Mouse (Mus musculus) limb, embryonic 14.5 days (tissue): ENCODE measurements around the gene S100a1. TPM values are rescaled to one million over a fixed set of nuclear protein-coding genes. Genes with fewer than 3 reads are reported as not detected.

Source experiments
- ATAC-seq: fragments of 200-750 bp; cut with Nextera tagmentation; 2 replicates; pipeline ENCODE4 v1.8.0; 2017; ENCODE audit warnings: low read depth, moderate number of reproducible peaks, moderate TSS enrichment; ENCODE audit not compliant: low FRiP score
- DNase-seq: peaks from one replicate; pipeline ENCODE4 v3.0.0-alpha.2; 2015; ENCODE audit warnings: low spot score
- H3K27ac ChIP-seq: fragments of 300-500 bp; sonication (generic); replicated peaks from 2 replicates; pipeline ENCODE4 v1.5.1; 2014; ENCODE audit warnings: low read depth, mild to moderate bottlenecking, low read length, moderate library complexity, mixed read lengths
- H3K27me3 ChIP-seq: fragments of 300-500 bp; sonication (generic); 2 replicates; pipeline ENCODE4 v1.6.1; 2014; ENCODE audit warnings: low read length, mixed read lengths; ENCODE audit not compliant: control insufficient read depth, insufficient read depth
- H3K36me3 ChIP-seq: fragments of 300-500 bp; sonication (generic); 2 replicates; pipeline ENCODE4 v1.6.1; 2014; ENCODE audit warnings: mild to moderate bottlenecking, low read length, moderate library complexity, mixed read lengths; ENCODE audit not compliant: control insufficient read depth, insufficient read depth
- H3K4me1 ChIP-seq: fragments of 300-500 bp; sonication (generic); 2 replicates; pipeline ENCODE4 v1.6.1; 2014; ENCODE audit warnings: antibody characterized with exemption, low read length, mixed read lengths; ENCODE audit not compliant: control insufficient read depth, insufficient read depth
- H3K4me2 ChIP-seq: fragments of 300-500 bp; sonication (generic); replicated peaks from 2 replicates; pipeline ENCODE4 v1.6.1; 2014; ENCODE audit warnings: low read depth, mild to moderate bottlenecking, low read length, moderate library complexity; ENCODE audit not compliant: severe bottlenecking
- H3K4me3 ChIP-seq: fragments of 300-500 bp; sonication (generic); replicated peaks from 2 replicates; pipeline ENCODE4 v1.5.1; 2014; ENCODE audit warnings: low read length
- H3K9ac ChIP-seq: fragments of 300-500 bp; sonication (generic); 2 replicates; pipeline ENCODE4 v1.6.1; 2014; ENCODE audit warnings: mild to moderate bottlenecking, low read depth, low read length, moderate library complexity; ENCODE audit not compliant: severe bottlenecking
- H3K9me3 ChIP-seq: fragments of 300-500 bp; sonication (generic); 2 replicates; pipeline ENCODE4 v1.6.1; 2016; ENCODE audit warnings: low read length; ENCODE audit not compliant: control insufficient read depth
- POLR2A ChIP-seq: fragments of 200-500 bp; IDR thresholded peaks from 2 replicates; pipeline ENCODE4 v1.8.0; 2012; ENCODE audit warnings: inconsistent platforms, mild to moderate bottlenecking, moderate library complexity, borderline replicate concordance; ENCODE audit not compliant: insufficient read depth, insufficient read length; ENCODE audit errors: extremely low read depth
- WGBS: fragments of 180-500 bp; shearing (Covaris S2); extraction: QIAGEN DNeasy Blood & Tissue Kit; methylation state at CpG from one replicate; pipeline ENCODE4 v1.1.7; 2014; 5-methylcytosine and 5-hydroxymethylcytosine counted together
- polyA plus RNA-seq, 2 experiments: library from polyadenylated mRNA; depleted of rRNA in 1 of 2; stranded (reverse) in 1 of 2; unstranded in 1 of 2; fragments of >200 nt; fragmentation: Nextera tagmentation in 1 of 2; extraction: Ambion mirVana in 1 of 2; gene quantifications; 2 replicates each; pipeline versions ENCODE4 v1.2.1 to v1.2.3; 2012 to 2014

The S100a1 gene
- polyA plus RNA-seq, 2 experiments, result 32.5 to 33.6 TPM

- no peak for ATAC-seq
These were observed 3.5 kb upstream of the S100a1 start for GRCm38 (mm10) chr3:90517711-90518110.

GRCm38 (mm10) chr3:90515789-90516188, 1.6 kb upstream of the S100a1 start:
- Histone ChIP-seq H3K4me3 (no peak overlapping the region), H3K9me3 (no peaks in the 10 kb centered on the region), H3K27ac (no peak overlapping the region), H3K4me1 (peaks cover 13% of the 10 kb centered on the region), H3K27me3 (no peaks in the 10 kb centered on the region), H3K9ac (no peak overlapping the region), H3K36me3 (no peaks in the 10 kb centered on the region), H3K4me2 (no peak overlapping the region)
- no peak for ATAC-seq
- WGBS, result 90% methylated on average over 4 of the region's 4 CpGs
- TF ChIP-seq POLR2A, result no peak
- DNase-seq, result no peak

More at GRCm38 (mm10) chr3:90517711-90518110, 3.5 kb upstream of the S100a1 start:
- H3K4me3 ChIP-seq, result no peak overlapping the region
- H3K9ac ChIP-seq, result no peak overlapping the region
- no peak overlapping the region for H3K27ac ChIP-seq
- no peak for TF ChIP-seq POLR2A
- no peak overlapping the region for H3K4me2 ChIP-seq
- no peak for DNase-seq
- no peaks in the 10 kb centered on the region for H3K9me3 ChIP-seq
- no peaks in the 10 kb centered on the region for H3K27me3 ChIP-seq
- peaks cover 13% of the 10 kb centered on the region for H3K4me1 ChIP-seq
- H3K36me3 ChIP-seq, result no peaks in the 10 kb centered on the region
- 76% methylated on average over 4 of the region's 4 CpGs for WGBS

- no peak for TF ChIP-seq POLR2A
- H3K4me3 ChIP-seq, result peak overlapping the region; percentile 34
- 44% methylated on average over 1 of the region's 1 CpGs for WGBS
- H3K9me3 ChIP-seq, result no peaks in the 10 kb centered on the region
- H3K4me2 ChIP-seq, result peak overlapping the region; percentile 84
- H3K9ac ChIP-seq, result peak overlapping the region; percentile 46
- no peaks in the 10 kb centered on the region for H3K36me3 ChIP-seq
- no peak for DNase-seq
- no peak for ATAC-seq
- H3K27ac ChIP-seq, result no peak overlapping the region
- H3K4me1 ChIP-seq, result peaks cover 13% of the 10 kb centered on the region
- no peaks in the 10 kb centered on the region for H3K27me3 ChIP-seq
These were observed 1.1 kb upstream of the S100a1 start for GRCm38 (mm10) chr3:90515242-90515641.

GRCm38 (mm10) chr3:90514691-90515090, 499 bp upstream of the S100a1 start:
- Histone ChIP-seq H3K36me3 (no peaks in the 10 kb centered on the region), H3K4me2 (peak overlapping the region; percentile 84), H3K4me3 (peak overlapping the region; percentile 34), H3K9ac (peak overlapping the region; percentile 46), H3K9me3 (no peaks in the 10 kb centered on the region), H3K27ac (no peak overlapping the region), H3K4me1 (peaks cover 13% of the 10 kb centered on the region), H3K27me3 (no peaks in the 10 kb centered on the region)
- 0 out of 2 replicates have a peak, but pooled peaks have one; percentile 35 for TF ChIP-seq POLR2A
- DNase-seq, result peak; percentile 71
- peak; percentile 81 for ATAC-seq
- under 1% methylated on average over 10 of the region's 10 CpGs for WGBS

GRCm38 (mm10) chr3:90512948-90513642, 1.1 kb downstream of the S100a1 start:
- Histone ChIP-seq H3K9me3 (no peaks in the 10 kb centered on the region), H3K4me3 (no peak overlapping the region), H3K36me3 (no peaks in the 10 kb centered on the region), H3K27me3 (no peaks in the 10 kb centered on the region), H3K9ac (no peak overlapping the region), H3K4me2 (peak overlapping the region; percentile 84; the same call in 1 of the 2 replicates), H3K4me1 (peaks cover 13% of the 10 kb centered on the region), H3K27ac (no peak overlapping the region)
- TF ChIP-seq POLR2A, result no peak
- DNase-seq (no peak), ATAC-seq (no peak)
- WGBS, result 81% methylated on average over 9 of the region's 9 CpGs
